Mouse (Mus musculus) heart, adult 2 months (tissue): ENCODE measurements around the gene Tnfaip8l2.

ENCODE experiments used
- CTCF ChIP-seq: fragments of 200-600 bp; IDR thresholded peaks from 2 replicates; pipeline ENCODE4 v1.8.1; 2022; ENCODE audit warnings: antibody characterized with exemption, mild to moderate bottlenecking, moderate library complexity
- EP300 ChIP-seq: fragments of 200-500 bp; IDR thresholded peaks from 2 replicates; pipeline ENCODE4 v1.6.1; 2011; ENCODE audit warnings: low read depth, low read length, control low read depth; ENCODE audit not compliant: insufficient read depth
- POLR2A ChIP-seq: fragments of 200-500 bp; IDR thresholded peaks from 2 replicates; pipeline ENCODE4 v1.6.1; 2011; ENCODE audit warnings: mild to moderate bottlenecking, low read depth, low read length, control low read depth; ENCODE audit not compliant: insufficient read depth

- TF ChIP-seq CTCF (no peak), EP300 (no peak), POLR2A (no peak)
Measured at GRCm38 (mm10) chr3:95159511-95159986, 17.4 kb upstream of the Tnfaip8l2 start.
